Mouse (Mus musculus) liver, embryonic 12.5 days (tissue): Measurements from ENCODE around the gene Fes. TPM values are rescaled to one million over a fixed set of nuclear protein-coding genes. Genes with fewer than 3 reads are reported as not detected.

ENCODE experiments used
- ATAC-seq: fragments of 200-750 bp; cut with Nextera tagmentation; 2 replicates; pipeline ENCODE4 v1.8.0; 2017; ENCODE audit warnings: moderate number of reproducible peaks, mild to moderate bottlenecking, moderate library complexity
- H3K27ac ChIP-seq: fragments of 300-500 bp; sonication (generic); 2 replicates; pipeline ENCODE4 v1.5.1; 2016; ENCODE audit warnings: mild to moderate bottlenecking
- H3K27me3 ChIP-seq: fragments of 300-500 bp; sonication (generic); replicated peaks from 2 replicates; pipeline ENCODE4 v1.6.1; 2016; ENCODE audit warnings: mild to moderate bottlenecking, moderate library complexity
- H3K36me3 ChIP-seq: fragments of 300-500 bp; sonication (generic); 2 replicates; pipeline ENCODE4 v1.6.1; 2016; ENCODE audit warnings: mild to moderate bottlenecking, moderate library complexity
- H3K4me1 ChIP-seq: fragments of 300-500 bp; sonication (generic); 2 replicates; pipeline ENCODE4 v1.6.1; 2016
- H3K4me2 ChIP-seq: fragments of 300-500 bp; sonication (generic); 2 replicates; pipeline ENCODE4 v1.6.1; 2016; ENCODE audit warnings: mild to moderate bottlenecking, moderate library complexity
- H3K4me3 ChIP-seq: fragments of 300-500 bp; sonication (generic); 2 replicates; pipeline ENCODE4 v1.5.1; 2016; ENCODE audit warnings: mild to moderate bottlenecking, moderate library complexity
- H3K9ac ChIP-seq: fragments of 300-500 bp; sonication (generic); 2 replicates; pipeline ENCODE4 v1.6.1; 2016; ENCODE audit warnings: mild to moderate bottlenecking, moderate library complexity
- H3K9me3 ChIP-seq: fragments of 300-500 bp; sonication (generic); replicated peaks from 2 replicates; pipeline ENCODE4 v1.6.1; 2016; ENCODE audit warnings: mild to moderate bottlenecking, moderate library complexity
- WGBS: fragments of 180-500 bp; shearing (Covaris S2); methylation state at CpG from one replicate; pipeline ENCODE4 v1.1.7; 2016; ENCODE audit not compliant: insufficient replicate concordance; 5-methylcytosine and 5-hydroxymethylcytosine counted together
- polyA plus RNA-seq: library from polyadenylated mRNA; unstranded; fragments of >200 nt; fragmentation: Nextera tagmentation; extraction: Ambion mirVana; gene quantifications from 2 replicates; pipeline ENCODE4 v1.2.1, GENCODE M21; 2016

Gene Fes
- polyA plus RNA-seq, 1 experiment from 2014 or later: 10.3 TPM

DNA sequence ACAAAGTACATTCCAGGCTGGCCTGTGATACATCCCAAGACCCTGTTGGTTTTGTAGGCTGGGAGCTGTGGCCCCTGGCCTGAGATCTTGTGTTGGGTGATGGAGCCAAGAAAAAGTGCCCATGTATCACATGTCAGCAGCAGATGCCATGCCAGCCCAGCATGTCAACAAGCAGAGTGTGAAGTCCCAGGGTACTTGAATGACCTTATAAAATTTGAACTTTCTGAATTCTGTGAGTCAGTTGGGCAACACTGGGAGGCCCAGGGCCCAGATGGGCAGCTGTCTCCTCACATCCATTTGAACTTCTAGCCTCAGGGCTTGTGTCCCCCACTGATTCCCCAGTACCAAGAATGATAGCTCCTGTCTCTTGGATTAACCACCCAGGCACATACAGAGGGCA lies 29.9 kb upstream of the Fes start:
- Histone ChIP-seq H3K27ac (no peak overlapping the region), H3K4me1 (peaks cover 42% of the 10 kb centered on the region), H3K36me3 (no peaks in the 10 kb centered on the region), H3K9ac (no peak overlapping the region), H3K27me3 (0 out of 2 replicates have a peak, but pooled peaks cover 4% of the 10 kb centered on the region), H3K9me3 (no peaks in the 10 kb centered on the region), H3K4me2 (no peak overlapping the region), H3K4me3 (no peak overlapping the region)
- ATAC-seq: no peak

DNA sequence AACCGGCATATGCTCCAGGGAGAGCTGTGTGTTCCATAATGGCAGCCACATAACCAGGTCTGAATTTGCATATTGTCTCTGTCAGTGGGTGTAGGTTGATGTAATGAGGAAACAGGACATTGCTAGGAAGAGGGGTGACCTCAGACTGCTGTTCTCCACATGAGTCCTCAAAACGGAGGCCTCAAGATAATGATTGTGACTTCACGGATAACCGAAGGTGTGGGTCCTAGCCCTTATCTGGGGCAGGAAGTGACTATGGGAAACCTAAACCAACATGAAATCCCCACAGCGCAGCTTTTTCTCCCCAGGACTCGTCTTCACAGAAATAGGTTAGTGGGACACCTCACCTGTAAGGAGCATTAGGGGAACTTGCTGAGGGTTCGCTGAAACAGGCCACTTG lies 29.2 kb upstream of the Fes start:
- Histone ChIP-seq H3K4me1 (peaks cover 40% of the 10 kb centered on the region), H3K36me3 (no peaks in the 10 kb centered on the region), H3K9ac (no peak overlapping the region), H3K4me2 (no peak overlapping the region), H3K27me3 (0 out of 2 replicates have a peak, but pooled peaks cover 4% of the 10 kb centered on the region), H3K4me3 (no peak overlapping the region), H3K27ac (no peak overlapping the region), H3K9me3 (no peaks in the 10 kb centered on the region)
- ATAC-seq: no peak
- WGBS: 33% methylated on average over 7 of the region's 7 CpGs

DNA sequence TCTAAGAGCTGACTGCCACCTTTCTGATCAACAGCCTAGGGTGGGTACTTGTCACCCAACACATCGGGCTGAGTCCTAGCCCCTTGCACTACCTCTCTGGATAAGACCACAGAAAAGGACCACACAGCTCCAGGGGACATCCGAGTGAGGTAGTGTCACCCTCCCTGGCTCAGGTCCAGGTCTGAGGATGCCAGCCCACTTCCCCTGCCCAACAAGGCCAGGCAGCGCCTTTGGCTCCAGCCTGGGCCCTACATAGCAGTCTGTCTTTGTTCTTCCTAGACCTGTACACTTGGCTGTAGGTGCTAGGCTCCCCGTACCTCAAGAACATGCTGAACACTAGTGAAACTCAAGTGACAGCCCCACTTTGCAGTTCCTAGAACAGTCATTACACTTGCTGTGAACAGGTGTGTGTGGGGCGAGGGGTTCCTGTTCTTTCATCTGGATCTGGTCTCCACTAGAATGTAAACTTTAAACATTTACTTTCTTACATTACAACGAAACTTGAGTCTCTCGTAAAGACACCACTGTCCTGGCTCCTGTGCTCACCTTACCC lies 26.6 kb upstream of the Fes start:
- no peak overlapping the region for H3K27ac ChIP-seq
- WGBS: 69% methylated on average over 7 of the region's 7 CpGs
- no peak overlapping the region for H3K4me2 ChIP-seq
- no peaks in the 10 kb centered on the region for H3K9me3 ChIP-seq
- ATAC-seq: no peak
- peaks cover 36% of the 10 kb centered on the region for H3K4me1 ChIP-seq
- H3K9ac ChIP-seq: no peak overlapping the region
- peaks cover 12% of the 10 kb centered on the region for H3K27me3 ChIP-seq
- no peak overlapping the region for H3K4me3 ChIP-seq
- H3K36me3 ChIP-seq: no peaks in the 10 kb centered on the region

DNA sequence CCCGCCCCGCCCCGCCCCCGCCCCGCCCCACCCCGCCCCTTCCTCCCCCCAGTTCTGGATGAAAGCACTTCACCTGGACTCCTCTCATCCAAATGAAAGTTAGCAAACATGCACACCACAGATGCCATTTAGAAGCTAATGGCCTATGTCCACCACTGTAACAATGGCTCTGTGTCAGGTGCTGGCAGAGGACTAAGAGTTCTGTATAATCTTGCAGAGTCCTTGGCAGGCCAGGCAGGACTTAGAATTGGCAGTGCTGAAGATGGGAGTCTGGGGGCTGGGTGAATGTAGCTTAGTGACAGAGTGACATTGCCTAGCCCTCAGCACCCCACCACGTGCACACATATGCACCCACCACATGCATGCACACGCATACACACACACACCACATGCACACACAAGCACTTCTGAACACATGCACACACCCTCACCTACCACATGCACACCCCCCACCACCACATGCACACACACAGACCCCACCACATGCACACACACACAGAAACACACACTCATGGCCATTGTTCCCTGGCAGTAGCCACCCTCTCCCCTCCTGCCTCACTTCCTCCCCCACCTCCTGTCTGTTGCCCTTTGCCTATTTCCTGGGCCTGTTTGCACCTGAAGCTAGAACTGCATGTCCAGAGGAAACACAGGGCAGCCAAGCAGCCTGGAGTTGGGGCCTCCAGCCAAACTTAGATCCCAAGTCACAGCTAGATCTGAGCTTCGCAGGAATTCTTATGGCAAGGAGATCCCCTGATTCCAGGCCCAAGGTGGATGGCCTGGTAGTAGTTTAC lies 26.0 kb upstream of the Fes start:
- Histone ChIP-seq H3K9me3 (no peaks in the 10 kb centered on the region), H3K36me3 (no peaks in the 10 kb centered on the region), H3K4me3 (no peak overlapping the region), H3K27ac (no peak overlapping the region), H3K27me3 (peaks cover 16% of the 10 kb centered on the region), H3K9ac (no peak overlapping the region), H3K4me1 (peaks cover 29% of the 10 kb centered on the region), H3K4me2 (no peak overlapping the region)
- ATAC-seq: no peak
- 64% methylated on average over 9 of the region's 9 CpGs for WGBS

DNA sequence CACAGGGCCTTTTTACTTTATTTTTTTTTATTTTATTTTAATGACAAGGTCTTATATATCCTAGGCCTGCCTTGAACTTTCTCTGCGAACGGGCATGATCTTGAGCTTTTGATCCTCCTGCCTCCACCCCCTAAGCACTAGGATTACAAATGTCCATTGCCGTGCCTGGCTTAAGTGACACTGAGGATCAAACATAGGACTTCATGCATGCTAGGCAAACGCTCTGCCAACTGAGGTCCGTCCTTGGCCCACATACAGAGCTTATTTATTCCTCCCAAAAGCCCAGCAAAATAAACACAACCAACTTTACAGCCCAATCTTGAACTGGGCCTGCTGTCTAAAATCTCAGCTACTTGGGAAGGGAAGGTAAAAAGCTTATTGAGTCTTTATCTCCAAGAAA lies 25.0 kb upstream of the Fes start:
- no peak overlapping the region for H3K4me2 ChIP-seq
- H3K9me3 ChIP-seq: no peaks in the 10 kb centered on the region
- 66% methylated on average over 5 of the region's 5 CpGs for WGBS
- no peak overlapping the region for H3K9ac ChIP-seq
- no peaks in the 10 kb centered on the region for H3K36me3 ChIP-seq
- no peak overlapping the region for H3K4me3 ChIP-seq
- H3K4me1 ChIP-seq: peaks cover 21% of the 10 kb centered on the region
- peaks cover 24% of the 10 kb centered on the region for H3K27me3 ChIP-seq
- H3K27ac ChIP-seq: no peak overlapping the region
- ATAC-seq: no peak

DNA sequence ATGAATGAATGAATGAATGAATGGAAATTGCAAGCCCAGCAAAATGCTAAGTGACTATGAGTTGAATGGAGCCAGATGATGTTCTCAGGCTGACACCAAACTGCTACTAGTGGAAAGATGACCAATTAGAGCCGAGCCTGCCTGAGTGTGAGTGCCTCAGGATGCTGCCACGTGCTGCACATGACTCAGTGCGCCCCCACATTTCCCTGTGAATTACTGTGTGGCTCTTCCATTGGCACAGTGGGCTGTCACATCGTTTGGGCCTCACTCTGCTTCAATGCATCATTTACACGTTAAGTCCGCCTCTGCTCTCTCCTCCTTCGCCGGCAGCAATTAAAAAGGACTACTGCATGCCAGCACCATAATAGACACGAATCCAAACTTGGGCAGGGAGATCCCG lies 24.5 kb upstream of the Fes start:
- Histone ChIP-seq H3K27me3 (peaks cover 29% of the 10 kb centered on the region), H3K36me3 (no peaks in the 10 kb centered on the region), H3K9me3 (no peaks in the 10 kb centered on the region)

DNA sequence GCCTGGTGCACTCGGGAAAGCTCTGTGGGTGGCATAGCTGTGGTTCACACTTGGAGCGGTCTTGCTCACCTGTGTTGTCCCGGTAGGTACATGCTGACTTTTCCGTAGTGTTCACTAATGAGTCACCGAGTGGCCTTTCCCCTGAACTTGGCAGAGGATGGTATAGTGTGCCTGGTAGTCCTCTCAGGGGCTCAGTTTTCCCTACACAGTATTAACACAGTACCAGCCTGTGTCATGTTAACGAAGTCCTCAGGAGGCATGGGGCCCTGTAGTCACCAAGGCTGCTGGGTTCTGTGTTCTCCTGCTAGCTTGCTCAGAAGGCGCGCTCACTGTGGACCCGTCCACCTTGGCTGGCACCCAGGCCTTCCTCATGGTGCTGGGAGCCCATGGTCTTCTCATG lies 22.6 kb upstream of the Fes start:
- Histone ChIP-seq H3K4me2 (no peak overlapping the region), H3K4me1 (peaks cover 10% of the 10 kb centered on the region), H3K9ac (no peak overlapping the region), H3K36me3 (no peaks in the 10 kb centered on the region), H3K4me3 (no peak overlapping the region), H3K27me3 (peaks cover 48% of the 10 kb centered on the region), H3K9me3 (no peaks in the 10 kb centered on the region), H3K27ac (no peak overlapping the region)
- no peak for ATAC-seq
- WGBS: 75% methylated on average over 9 of the region's 9 CpGs

More for the DNA sequence above, 24.5 kb upstream of the Fes start:
- H3K4me1 ChIP-seq: peaks cover 16% of the 10 kb centered on the region
- no peak overlapping the region for H3K27ac ChIP-seq
- H3K4me2 ChIP-seq: no peak overlapping the region
- WGBS: 80% methylated on average over 10 of the region's 10 CpGs
- ATAC-seq: no peak
- H3K9ac ChIP-seq: no peak overlapping the region
- H3K4me3 ChIP-seq: no peak overlapping the region

DNA sequence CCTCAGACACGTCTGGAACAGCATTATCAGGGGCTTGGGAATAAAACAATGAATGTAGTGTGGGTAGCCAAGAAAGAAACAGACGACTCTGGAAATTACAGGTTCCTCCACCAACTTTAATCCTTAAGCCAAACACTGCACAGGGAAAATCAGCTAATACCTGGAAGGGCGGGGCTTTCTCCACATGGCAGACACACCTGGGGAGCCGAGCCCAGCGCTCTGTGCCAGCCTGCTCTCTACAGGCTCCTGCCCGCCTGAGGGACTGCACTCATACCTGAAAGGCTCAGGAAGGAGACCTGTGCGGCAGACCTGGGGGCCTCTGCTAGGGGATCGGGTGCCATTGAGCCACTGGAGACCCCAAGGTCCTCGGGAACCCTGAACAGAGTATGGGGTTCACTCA lies 20.0 kb upstream of the Fes start:
- no peaks in the 10 kb centered on the region for H3K36me3 ChIP-seq
- no peak overlapping the region for H3K27ac ChIP-seq
- no peak overlapping the region for H3K9ac ChIP-seq
- no peaks in the 10 kb centered on the region for H3K9me3 ChIP-seq
- no peak for ATAC-seq
- H3K4me1 ChIP-seq: peaks cover 19% of the 10 kb centered on the region
- 68% methylated on average over 9 of the region's 9 CpGs for WGBS
- H3K4me3 ChIP-seq: no peak overlapping the region
- H3K27me3 ChIP-seq: peaks cover 70% of the 10 kb centered on the region
- H3K4me2 ChIP-seq: no peak overlapping the region

DNA sequence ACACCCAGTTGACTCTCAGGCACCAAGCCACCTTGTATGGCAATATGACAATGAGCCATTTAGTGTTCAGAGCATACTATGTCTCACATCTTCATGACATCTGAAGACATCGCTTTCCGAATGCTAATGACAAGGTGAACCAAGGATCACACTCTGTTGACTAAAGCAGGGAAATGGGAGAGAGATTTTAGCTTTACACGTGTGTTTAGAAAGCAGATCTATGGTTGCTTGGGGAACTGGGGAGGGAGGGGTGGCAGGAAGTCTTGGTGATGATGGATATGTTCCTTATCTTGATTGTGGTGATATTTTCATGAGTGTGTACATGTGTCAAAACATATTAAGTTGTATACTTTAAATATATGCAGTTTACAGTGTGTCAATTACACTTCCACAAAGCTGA lies 18.4 kb upstream of the Fes start:
- Histone ChIP-seq H3K36me3 (no peaks in the 10 kb centered on the region), H3K4me3 (no peak overlapping the region), H3K4me1 (peaks cover 28% of the 10 kb centered on the region), H3K27ac (no peak overlapping the region), H3K9me3 (no peaks in the 10 kb centered on the region), H3K9ac (no peak overlapping the region), H3K27me3 (peaks cover 83% of the 10 kb centered on the region), H3K4me2 (no peak overlapping the region)
- ATAC-seq: no peak
- WGBS: 76% methylated on average over 3 of the region's 3 CpGs

DNA sequence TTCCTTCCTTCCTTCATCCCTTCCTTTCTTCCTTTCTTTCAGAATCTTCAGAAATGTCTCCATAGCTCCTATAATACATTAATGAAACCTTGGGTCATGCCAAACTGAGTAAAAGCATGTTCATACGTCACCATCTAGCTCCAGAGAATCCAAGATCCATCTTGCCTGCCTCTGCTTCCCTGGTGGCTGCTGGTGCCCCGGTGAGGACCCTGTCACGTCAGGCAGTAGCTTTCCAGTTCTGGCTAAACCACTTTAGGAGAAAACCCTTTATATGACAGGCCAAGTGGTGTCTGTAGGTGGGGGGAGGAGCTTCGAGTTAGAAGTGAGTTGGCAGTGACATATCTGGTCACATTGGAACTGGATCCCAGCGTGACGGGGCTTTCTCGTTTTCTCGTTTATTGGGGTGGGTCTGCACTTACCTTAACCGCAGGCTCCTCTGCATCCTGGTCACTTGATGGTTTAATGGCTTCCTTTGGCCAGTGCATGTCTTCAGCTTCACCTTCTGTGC lies 17.5 kb upstream of the Fes start, which contains the start of gene Furin:
Gene Furin (minus strand): TSS at position 249 of the 508 bp plus-strand sequence.
- no peaks in the 10 kb centered on the region for H3K9me3 ChIP-seq
- peaks cover 85% of the 10 kb centered on the region for H3K27me3 ChIP-seq
- H3K36me3 ChIP-seq: no peaks in the 10 kb centered on the region
- no peak for ATAC-seq
- no peak within 1 kb of the TSS for H3K4me3 ChIP-seq
- no peak within 1 kb of the TSS for H3K4me2 ChIP-seq
- peaks cover 38% of the 10 kb centered on the region for H3K4me1 ChIP-seq
- H3K9ac ChIP-seq: no peak within 1 kb of the TSS
- H3K27ac ChIP-seq: no peak within 1 kb of the TSS
- 54% methylated on average over 9 of the region's 9 CpGs for WGBS

DNA sequence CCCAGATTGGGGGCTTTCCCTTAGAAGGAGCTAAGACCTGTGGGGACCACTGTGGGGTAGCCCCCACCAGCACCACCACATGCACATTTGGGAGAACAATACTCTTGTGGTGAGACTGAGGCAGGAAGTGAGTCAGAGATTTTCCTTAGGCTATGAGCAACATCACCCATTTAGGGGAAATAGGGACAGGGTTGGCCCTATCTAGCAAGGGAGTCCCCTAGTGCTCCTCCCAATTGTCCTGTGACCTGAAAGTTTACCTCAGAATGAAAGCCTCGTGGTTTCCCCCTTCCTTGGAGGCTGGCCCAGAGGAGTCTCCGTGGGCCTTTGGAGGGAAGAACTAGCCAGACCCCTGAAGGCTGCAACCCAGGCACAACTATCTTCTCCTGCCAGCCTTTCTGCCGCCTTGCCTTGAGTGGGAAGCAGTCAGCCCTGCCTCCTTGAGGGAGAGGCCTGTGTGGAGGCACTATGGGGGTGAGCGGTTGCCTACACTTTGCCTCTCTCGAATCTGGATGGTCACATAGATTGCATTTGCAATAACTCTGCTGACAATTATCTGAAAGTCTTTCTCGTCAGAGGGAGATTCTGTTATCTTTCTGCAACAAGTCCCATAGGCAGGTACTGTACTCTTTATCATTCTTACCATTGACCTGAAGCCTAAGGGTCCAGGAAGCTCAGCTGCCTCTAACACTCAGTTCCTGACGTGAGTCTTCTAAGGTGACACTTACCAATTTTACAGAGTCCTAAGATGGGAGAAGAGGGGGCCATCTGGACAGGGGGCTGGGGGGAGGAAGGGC lies 16.6 kb upstream of the Fes start:
- ATAC-seq: no peak
- Histone ChIP-seq H3K27ac (no peak overlapping the region), H3K27me3 (peaks cover 88% of the 10 kb centered on the region), H3K4me3 (no peak overlapping the region), H3K36me3 (no peaks in the 10 kb centered on the region), H3K4me1 (peaks cover 42% of the 10 kb centered on the region), H3K9ac (no peak overlapping the region), H3K4me2 (no peak overlapping the region), H3K9me3 (no peaks in the 10 kb centered on the region)
- WGBS: 11% methylated on average over 7 of the region's 7 CpGs

DNA sequence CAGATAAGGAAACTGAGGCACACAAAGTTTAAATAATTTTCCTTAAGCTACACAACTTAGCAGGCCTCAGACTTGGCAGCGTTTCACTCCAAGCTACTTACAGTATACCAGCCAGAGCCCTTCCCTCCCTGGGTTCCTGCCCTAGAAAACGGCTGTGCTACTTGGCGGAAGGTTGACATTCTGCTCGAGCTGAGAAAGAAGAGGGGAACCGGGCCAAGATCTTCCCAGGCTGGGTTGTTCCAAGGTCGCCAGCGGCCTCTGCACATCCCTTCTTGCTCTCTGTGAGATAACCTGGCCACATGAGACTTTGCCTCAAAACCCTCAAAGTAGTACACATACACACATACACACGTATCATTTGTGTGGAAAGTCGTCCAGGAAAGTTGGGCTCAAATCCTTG lies 15.8 kb upstream of the Fes start:
- H3K4me2 ChIP-seq: peak overlapping the region; percentile 98
- no peak for ATAC-seq
- no peak overlapping the region for H3K4me3 ChIP-seq
- 37% methylated on average over 9 of the region's 9 CpGs for WGBS
- no peak overlapping the region for H3K27ac ChIP-seq
- H3K36me3 ChIP-seq: peaks cover 5% of the 10 kb centered on the region
- no peaks in the 10 kb centered on the region for H3K9me3 ChIP-seq
- no peak overlapping the region; the same call in 1 of the 2 replicates for H3K9ac ChIP-seq
- H3K4me1 ChIP-seq: peaks cover 47% of the 10 kb centered on the region
- peaks cover 88% of the 10 kb centered on the region for H3K27me3 ChIP-seq
